Mouse (Mus musculus) bone marrow macrophage, adult 2 months (primary cell): ENCODE data around the gene Eomes. TPM values are rescaled to one million over a fixed set of nuclear protein-coding genes. Genes with fewer than 3 reads are reported as not detected.

ENCODE experiments used
- H3K27ac ChIP-seq: 2 replicates; pipeline ENCODE4 v1.5.1; 2012; ENCODE audit warnings: low read depth, low read length; ENCODE audit not compliant: insufficient read depth
- H3K4me1 ChIP-seq: 2 replicates; pipeline ENCODE4 v1.6.1; 2012; ENCODE audit warnings: low read length; ENCODE audit not compliant: control insufficient read depth, insufficient read depth
- H3K4me3 ChIP-seq: 2 replicates; pipeline ENCODE4 v1.5.1; 2012; ENCODE audit warnings: mild to moderate bottlenecking, low read length, moderate library complexity; ENCODE audit not compliant: insufficient read depth
- CTCF ChIP-seq: IDR thresholded peaks from 2 replicates; pipeline ENCODE4 v1.5.1; 2012; ENCODE audit warnings: low read depth, mild to moderate bottlenecking, low read length, moderate library complexity
- POLR2A ChIP-seq: IDR thresholded peaks from 2 replicates; pipeline ENCODE4 v1.6.1; 2012; ENCODE audit warnings: mild to moderate bottlenecking, low read depth, low read length, borderline replicate concordance
- polyA plus RNA-seq: library from polyadenylated mRNA; stranded (reverse); fragments of >200 nt; gene quantifications from 2 replicates; pipeline ENCODE4 v1.2.4, GENCODE M21; 2012; ENCODE audit not compliant: missing spikeins, insufficient read depth, insufficient read length

The Eomes gene
- not detected in 2 replicates for polyA plus RNA-seq

GRCm38 (mm10) chr9:118477961-118478360 lies at the start of gene Eomes:
Gene Eomes, plus strand, starts transcription at chr9:118478212.
- no peaks in the 10 kb centered on the region for H3K4me1 ChIP-seq
- H3K27ac ChIP-seq: no peak within 1 kb of the TSS
- H3K4me3 ChIP-seq: peak within 1 kb of the TSS; percentile 58
- TF ChIP-seq POLR2A: no peak
- no peak for TF ChIP-seq CTCF

- no peak overlapping the region for H3K4me3 ChIP-seq
- H3K27ac ChIP-seq: no peak overlapping the region
- TF ChIP-seq CTCF: no peak
- no peak for TF ChIP-seq POLR2A
- H3K4me1 ChIP-seq: no peaks in the 10 kb centered on the region
These were observed 33.2 kb upstream of the Eomes start for GRCm38 (mm10) chr9:118444809-118445208.

- Histone ChIP-seq H3K27ac (no peak overlapping the region), H3K4me1 (no peaks in the 10 kb centered on the region), H3K4me3 (no peak overlapping the region)
These were observed 28.7 kb upstream of the Eomes start for GRCm38 (mm10) chr9:118449336-118449735.

GRCm38 (mm10) chr9:118453427-118453826 lies 24.6 kb upstream of the Eomes start:
- H3K4me3 ChIP-seq: peak overlapping the region; percentile 50
- TF ChIP-seq CTCF (no peak), POLR2A (no peak)
- no peak overlapping the region for H3K27ac ChIP-seq
- no peaks in the 10 kb centered on the region for H3K4me1 ChIP-seq

More at GRCm38 (mm10) chr9:118449336-118449735, 28.7 kb upstream of the Eomes start:
- TF ChIP-seq POLR2A (no peak), CTCF (no peak)

GRCm38 (mm10) chr9:118455188-118455845 lies 22.7 kb upstream of the Eomes start:
- no peak overlapping the region for H3K27ac ChIP-seq
- TF ChIP-seq POLR2A (no peak), CTCF (no peak)
- no peaks in the 10 kb centered on the region for H3K4me1 ChIP-seq
- no peak overlapping the region for H3K4me3 ChIP-seq

- H3K4me1 ChIP-seq: no peaks in the 10 kb centered on the region
- no peak overlapping the region for H3K4me3 ChIP-seq
- TF ChIP-seq CTCF (no peak), POLR2A (no peak)
- H3K27ac ChIP-seq: no peak overlapping the region
These were observed 21.6 kb upstream of the Eomes start for GRCm38 (mm10) chr9:118456405-118456804.

GRCm38 (mm10) chr9:118458039-118458438 lies 20.0 kb upstream of the Eomes start:
- no peak overlapping the region for H3K27ac ChIP-seq
- no peak overlapping the region for H3K4me3 ChIP-seq
- no peaks in the 10 kb centered on the region for H3K4me1 ChIP-seq
- TF ChIP-seq CTCF: no peak
- no peak for TF ChIP-seq POLR2A

GRCm38 (mm10) chr9:118464031-118464430 lies 14.0 kb upstream of the Eomes start:
- TF ChIP-seq CTCF: no peak
- TF ChIP-seq POLR2A: no peak

GRCm38 (mm10) chr9:118468301-118468700 lies 9.7 kb upstream of the Eomes start:
- no peak for TF ChIP-seq CTCF
- no peak for TF ChIP-seq POLR2A

More at GRCm38 (mm10) chr9:118464031-118464430, 14.0 kb upstream of the Eomes start:
- Histone ChIP-seq H3K4me1 (no peaks in the 10 kb centered on the region), H3K4me3 (no peak overlapping the region), H3K27ac (no peak overlapping the region)

GRCm38 (mm10) chr9:118469272-118469671 lies 8.7 kb upstream of the Eomes start:
- Histone ChIP-seq H3K27ac (no peak overlapping the region), H3K4me1 (no peaks in the 10 kb centered on the region), H3K4me3 (no peak overlapping the region)
- TF ChIP-seq CTCF (no peak), POLR2A (no peak)

More at GRCm38 (mm10) chr9:118468301-118468700, 9.7 kb upstream of the Eomes start:
- Histone ChIP-seq H3K4me1 (no peaks in the 10 kb centered on the region), H3K27ac (no peak overlapping the region), H3K4me3 (no peak overlapping the region)
